Mouse (Mus musculus) Muller cell, postnatal 12 days (primary cell): Measurements from ENCODE around the gene BB287469.
"Not testable (repeated sequence)": the region's sequence is repeated elsewhere in the genome, so short reads cannot be mapped to it uniquely, and the experiment has no call there.

ENCODE experiments used
- DNase-seq: peaks from one replicate; pipeline ENCODE4 v3.0.0-alpha.2; 2015; ENCODE audit errors: inconsistent ontology term

BB287469 gene

DNA sequence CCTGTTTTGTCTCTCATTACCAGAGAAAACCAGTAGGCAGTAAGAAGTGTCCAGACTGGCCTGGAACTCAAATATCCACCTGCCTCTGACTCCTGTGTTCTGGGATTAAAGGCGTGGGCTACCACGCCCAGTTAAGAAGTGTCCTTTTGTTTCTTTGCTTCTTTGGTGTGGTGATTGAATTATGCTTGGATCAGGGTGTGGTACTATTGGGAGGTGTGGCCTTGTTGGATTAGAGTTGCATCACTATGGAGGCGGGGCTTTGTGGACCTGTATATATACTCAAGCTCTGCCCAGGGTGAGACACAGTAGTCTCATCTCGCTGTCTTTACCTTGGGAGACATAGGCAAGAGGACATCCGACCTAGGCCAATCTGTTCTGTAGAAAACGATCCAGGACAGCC, at the start of gene BB287469:
TSS of gene BB287469 (plus strand) at position 301 of the 400 bp plus-strand sequence.
- DNase-seq, result not testable (repeated sequence)

DNA sequence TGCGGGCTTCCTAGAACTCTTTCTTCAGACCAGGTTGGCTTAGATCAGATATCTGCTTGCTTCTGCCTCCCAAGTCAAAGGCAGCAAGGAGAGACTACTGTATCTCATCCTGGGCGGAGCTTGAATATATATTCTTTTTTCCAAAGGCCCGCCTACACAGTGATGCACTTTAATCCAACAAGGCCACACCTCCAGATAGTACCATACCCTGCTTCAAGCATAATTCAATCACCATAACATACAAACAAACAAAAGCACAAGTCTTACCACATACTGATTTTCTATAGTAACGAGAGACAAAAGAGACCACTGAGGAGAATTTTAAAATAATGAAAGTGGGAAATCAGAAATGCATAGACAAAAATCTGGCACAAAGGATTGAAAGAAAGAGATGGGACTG, 40.7 kb upstream of the BB287469 start, which contains the start of gene Gm21319:
TSS of gene Gm21319 (minus strand) at position 101 of the 400 bp plus-strand sequence.
- DNase-seq, result not testable (repeated sequence)

DNA sequence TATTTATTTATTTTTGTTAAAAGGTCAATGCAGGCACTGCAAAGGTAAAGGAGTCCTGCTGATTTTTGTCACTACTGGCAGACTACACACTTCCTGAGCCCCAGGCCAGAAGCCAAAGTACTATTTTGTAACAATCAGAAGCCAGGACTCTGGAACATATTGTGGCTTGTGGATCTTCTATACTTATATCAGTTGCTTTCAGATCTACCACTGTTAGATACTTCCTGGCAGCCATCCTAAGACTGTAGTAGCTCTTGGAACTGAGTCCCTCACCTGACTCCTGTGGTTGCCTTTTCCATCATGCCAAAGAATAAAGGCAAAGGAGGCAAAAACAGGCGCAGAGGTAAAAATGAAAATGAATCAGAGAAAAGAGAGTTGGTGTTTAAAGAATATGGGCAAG, 21.2 kb upstream of the BB287469 start, which contains the start of gene Gm21936:
TSS of gene Gm21936 (plus strand) at position 301 of the 400 bp plus-strand sequence.
- DNase-seq, result not testable (repeated sequence)

DNA sequence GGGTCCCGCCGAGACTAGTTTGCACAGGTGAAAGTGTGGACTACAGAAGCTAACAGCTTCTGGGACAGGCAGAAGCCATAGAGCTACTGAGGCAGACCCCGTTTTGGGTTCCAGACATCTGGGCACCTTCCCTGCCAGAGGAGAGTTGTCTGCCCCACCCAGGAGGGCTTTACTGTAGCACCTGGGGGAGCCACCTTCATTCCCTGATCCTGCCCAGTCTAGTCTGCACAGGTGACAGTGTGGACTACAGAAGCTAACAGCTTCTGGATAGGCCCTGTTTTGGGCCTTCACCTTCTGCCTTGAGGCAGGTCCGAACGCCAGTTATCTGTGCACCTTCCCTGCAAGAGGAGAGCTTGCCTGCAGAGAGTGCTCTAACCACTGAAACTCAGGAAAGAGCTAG, 18.4 kb upstream of the BB287469 start:
- not testable (repeated sequence) for DNase-seq

DNA sequence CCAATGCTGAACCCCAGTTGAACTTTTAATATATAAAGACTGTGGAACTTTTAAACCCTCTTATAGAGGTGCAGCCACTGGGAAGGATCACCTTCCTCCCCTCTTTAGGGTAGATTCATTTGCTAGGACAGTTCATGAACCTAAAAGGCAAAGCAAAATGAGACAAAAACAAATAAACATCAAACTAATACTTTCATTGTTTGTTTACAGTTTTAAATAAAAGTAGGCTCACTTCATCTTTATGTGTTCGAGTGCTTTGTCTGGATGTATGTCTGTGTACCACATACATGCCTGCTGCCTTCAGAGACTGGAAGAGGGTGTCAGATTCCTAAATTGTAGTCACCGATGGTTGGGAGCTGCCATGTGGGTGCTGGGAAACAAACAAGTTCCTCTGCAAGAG, 25.9 kb downstream of the BB287469 start, which contains the start of gene Gm2001:
TSS of gene Gm2001 (minus strand) at position 101 of the 400 bp plus-strand sequence.
- not testable (repeated sequence) for DNase-seq

DNA sequence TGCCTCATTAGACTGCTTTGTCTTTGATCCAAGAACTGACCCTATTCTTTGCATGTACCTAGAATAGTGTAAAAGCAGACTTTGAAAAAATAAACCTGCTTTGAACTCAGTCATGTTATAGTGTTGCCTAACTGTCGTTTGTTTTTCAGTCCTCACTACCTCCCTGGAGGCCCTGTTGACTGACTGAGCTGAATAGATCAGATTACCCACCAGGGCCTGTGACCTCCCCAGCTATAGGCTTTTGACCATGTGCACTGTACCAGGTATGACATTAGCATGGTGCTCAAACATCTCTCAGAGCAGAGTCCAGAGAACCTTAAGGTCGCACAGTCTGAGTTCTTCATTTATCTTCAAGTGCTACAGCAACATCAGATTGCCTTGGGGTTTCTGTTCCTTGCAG, 34.3 kb downstream of the BB287469 start:
- not testable (repeated sequence) for DNase-seq

DNA sequence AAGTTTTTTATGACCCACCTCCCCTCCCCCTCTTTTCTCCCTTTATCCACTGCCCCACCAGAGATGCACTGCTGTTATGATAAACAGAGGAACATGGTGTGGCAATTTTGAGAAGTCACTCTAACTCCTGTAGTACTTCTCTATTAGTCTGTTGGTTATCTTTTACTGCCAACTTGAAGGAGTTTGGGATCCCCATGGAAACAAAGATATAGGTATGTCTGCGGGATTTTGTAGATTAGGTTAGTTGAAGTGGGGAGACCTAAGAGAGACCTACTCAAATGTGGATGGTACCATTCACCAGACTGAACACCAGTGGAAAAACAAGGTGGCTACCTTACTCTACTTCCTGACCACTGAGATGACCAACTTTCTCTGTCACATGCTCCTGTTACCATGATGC, 39.7 kb downstream of the BB287469 start:
- DNase-seq, result not testable (repeated sequence)

DNA sequence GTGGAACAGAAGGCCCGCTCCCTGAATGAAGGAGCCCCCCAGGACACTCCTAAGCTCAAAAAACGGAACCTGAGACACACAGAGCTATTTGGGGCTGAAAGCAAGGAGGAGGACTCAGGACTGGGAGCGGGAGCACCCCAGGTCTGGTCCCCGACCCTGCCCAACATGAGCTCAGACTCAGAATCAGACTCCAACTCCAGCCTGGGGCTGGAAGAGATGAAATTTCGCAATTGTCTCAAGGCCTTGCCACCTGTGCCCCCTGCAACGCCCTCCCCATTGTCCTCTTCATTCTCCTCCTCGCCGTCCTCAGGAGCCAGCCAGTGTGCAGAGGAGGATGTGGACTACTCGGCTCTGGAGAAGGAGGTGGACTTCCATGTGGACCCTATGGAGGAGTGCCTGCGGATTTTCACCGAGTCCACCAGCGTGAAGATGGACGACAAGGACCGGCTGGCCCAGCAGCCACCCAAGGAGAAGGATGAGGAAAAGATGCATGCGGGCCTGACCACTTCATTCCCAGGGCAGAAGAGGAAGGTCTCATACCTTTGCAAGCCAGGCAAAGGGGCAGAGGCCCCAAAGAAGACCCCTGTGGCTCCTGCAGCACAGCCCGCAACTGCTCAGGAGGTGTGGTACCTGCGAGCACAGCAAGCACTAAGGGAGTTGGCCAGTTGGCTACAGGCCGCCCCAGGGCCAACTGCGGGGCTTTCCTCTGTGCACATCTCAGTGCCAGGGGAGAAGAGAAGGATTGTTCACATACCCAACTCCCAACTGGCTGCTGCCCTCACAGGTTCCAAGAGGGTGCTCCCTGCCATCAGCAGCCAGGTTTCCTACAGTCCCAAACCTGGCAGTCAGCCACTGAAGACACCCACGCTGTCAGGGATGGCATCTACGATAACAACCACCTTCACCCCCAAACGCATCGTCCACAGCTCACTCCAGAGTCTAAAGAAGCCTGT, 45.6 kb downstream of the BB287469 start:
- DNase-seq, result not testable (repeated sequence)

DNA sequence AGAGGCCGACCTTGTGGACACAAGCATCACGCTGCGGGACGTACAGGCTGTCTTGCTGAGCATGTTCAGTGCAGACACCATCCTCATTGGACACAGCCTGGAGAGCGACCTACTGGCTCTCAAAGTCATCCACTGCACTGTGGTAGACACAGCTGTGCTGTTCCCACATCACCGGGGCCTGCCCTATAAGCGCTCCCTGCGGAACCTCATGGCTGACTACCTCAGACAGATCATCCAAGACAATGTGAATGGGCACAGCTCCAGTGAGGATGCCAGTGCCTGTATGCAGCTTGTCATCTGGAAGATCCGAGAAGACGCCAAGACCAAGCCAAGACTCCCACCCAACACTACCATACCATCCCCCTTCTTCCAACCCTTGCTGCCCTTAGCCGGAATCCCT, 47.3 kb downstream of the BB287469 start:
- DNase-seq, result not testable (repeated sequence)

DNA sequence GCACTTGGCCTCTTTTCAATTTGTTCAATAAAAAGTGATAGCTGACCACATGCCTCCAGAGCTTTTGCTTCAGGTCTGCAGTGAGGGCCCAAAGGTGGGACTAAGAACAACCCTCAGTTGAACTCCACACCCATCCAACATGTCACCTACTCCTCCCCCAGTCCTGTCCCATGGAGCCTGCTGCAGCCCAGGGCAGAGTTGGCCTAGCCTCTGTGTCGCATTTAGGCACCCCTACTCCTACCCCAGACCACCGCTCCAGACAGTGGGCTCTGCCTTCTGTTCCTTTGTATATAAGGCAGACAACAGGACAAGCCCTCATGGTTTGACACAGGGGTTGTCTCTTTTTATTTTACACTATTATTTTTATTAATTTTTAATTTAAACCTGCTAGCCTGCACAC, 47.7 kb downstream of the BB287469 start:
- DNase-seq, result not testable (repeated sequence)
